Mouse (Mus musculus) testis, adult 2 months (tissue): Measurements from ENCODE around the gene Sorcs2. TPM values are rescaled to one million over a fixed set of nuclear protein-coding genes. Genes with fewer than 3 reads are reported as not detected.
A peak's percentile ranks its signal among the peaks of the same experiment; 100 is the strongest.
"Not testable (repeated sequence)": the region's sequence is repeated elsewhere in the genome, so short reads cannot be mapped to it uniquely, and the experiment has no call there.

Experiments used
- H3K27ac ChIP-seq: fragments of 200-500 bp; 2 replicates; pipeline ENCODE4 v1.5.1; 2012; ENCODE audit warnings: low read depth, low read length; ENCODE audit not compliant: control insufficient read depth, insufficient read depth
- H3K27me3 ChIP-seq: fragments of 200-500 bp; 2 replicates; pipeline ENCODE4 v1.6.1; 2012; ENCODE audit warnings: mild to moderate bottlenecking, low read length, moderate library complexity; ENCODE audit not compliant: control insufficient read depth, insufficient read depth
- H3K36me3 ChIP-seq: fragments of 200-500 bp; 2 replicates; pipeline ENCODE4 v1.6.1; 2012; ENCODE audit warnings: mild to moderate bottlenecking, low read length; ENCODE audit not compliant: control insufficient read depth, insufficient read depth
- H3K4me1 ChIP-seq: fragments of 200-500 bp; 2 replicates; pipeline ENCODE4 v1.6.1; 2012; ENCODE audit warnings: low read length; ENCODE audit not compliant: control insufficient read depth, insufficient read depth
- H3K4me3 ChIP-seq: fragments of 200-500 bp; 2 replicates; pipeline ENCODE4 v1.5.1; 2012; ENCODE audit warnings: low read depth, mild to moderate bottlenecking, low read length, moderate library complexity, mixed read lengths; ENCODE audit not compliant: control insufficient read depth
- CTCF ChIP-seq: fragments of 200-500 bp; IDR thresholded peaks from 2 replicates; pipeline ENCODE4 v1.5.1; 2012; ENCODE audit warnings: low read depth, mild to moderate bottlenecking, inconsistent platforms, low read length, moderate library complexity; ENCODE audit not compliant: control insufficient read depth, insufficient read depth, insufficient replicate concordance
- POLR2A ChIP-seq: fragments of 200-500 bp; IDR thresholded peaks from 2 replicates; pipeline ENCODE4 v1.6.1; 2012; ENCODE audit warnings: low read depth, mild to moderate bottlenecking, inconsistent platforms, low read length, moderate library complexity; ENCODE audit not compliant: control insufficient read depth
- polyA plus RNA-seq: library from polyadenylated mRNA; depleted of rRNA; stranded (reverse); fragments of >200 nt; gene quantifications from 2 replicates; pipeline ENCODE4 v1.2.3, GENCODE M21; 2012

The Sorcs2 gene
- polyA plus RNA-seq, 1 experiment, result 13.8 TPM

GRCm38 (mm10) chr5:36252746-36253504 is 145.0 kb downstream of the Sorcs2 start:
- no peak for TF ChIP-seq POLR2A
- Histone ChIP-seq H3K27me3 (no peaks in the 10 kb centered on the region), H3K27ac (no peak overlapping the region), H3K36me3 (no peaks in the 10 kb centered on the region), H3K4me3 (no peak overlapping the region), H3K4me1 (peaks cover 2% of the 10 kb centered on the region; the same call in 1 of the 2 replicates)

DNA sequence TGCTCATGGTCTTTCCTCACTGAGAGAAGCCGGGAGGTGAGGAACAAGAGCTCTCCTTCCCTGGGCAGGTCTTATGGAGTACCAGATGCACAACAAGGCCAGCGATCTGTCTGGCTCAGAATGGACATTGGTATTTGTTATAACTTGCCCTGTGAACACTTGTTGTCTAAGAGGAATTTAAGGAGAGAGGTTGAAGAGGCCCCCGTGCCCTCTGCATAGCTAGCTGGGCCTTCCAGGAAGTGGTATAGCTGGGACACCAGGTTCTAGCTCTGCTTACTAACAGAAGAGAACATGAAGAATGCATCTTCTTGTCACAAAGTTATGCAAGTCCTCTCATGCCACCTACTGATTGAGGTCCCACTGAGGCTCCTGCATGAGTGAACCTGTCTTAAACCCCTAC is 149.9 kb downstream of the Sorcs2 start:
- H3K27ac ChIP-seq, result no peak overlapping the region
- H3K4me3 ChIP-seq, result no peak overlapping the region
- H3K27me3 ChIP-seq, result no peaks in the 10 kb centered on the region
- H3K4me1 ChIP-seq, result peaks cover 2% of the 10 kb centered on the region
- TF ChIP-seq CTCF, result no peak
- TF ChIP-seq POLR2A, result no peak
- H3K36me3 ChIP-seq, result no peaks in the 10 kb centered on the region

- not testable (repeated sequence) for H3K4me1 ChIP-seq, H3K27me3 ChIP-seq, H3K27ac ChIP-seq, H3K36me3 ChIP-seq, H3K4me3 ChIP-seq
Measured at GRCm38 (mm10) chr5:36237526-36237925, 160.4 kb downstream of the Sorcs2 start.

DNA sequence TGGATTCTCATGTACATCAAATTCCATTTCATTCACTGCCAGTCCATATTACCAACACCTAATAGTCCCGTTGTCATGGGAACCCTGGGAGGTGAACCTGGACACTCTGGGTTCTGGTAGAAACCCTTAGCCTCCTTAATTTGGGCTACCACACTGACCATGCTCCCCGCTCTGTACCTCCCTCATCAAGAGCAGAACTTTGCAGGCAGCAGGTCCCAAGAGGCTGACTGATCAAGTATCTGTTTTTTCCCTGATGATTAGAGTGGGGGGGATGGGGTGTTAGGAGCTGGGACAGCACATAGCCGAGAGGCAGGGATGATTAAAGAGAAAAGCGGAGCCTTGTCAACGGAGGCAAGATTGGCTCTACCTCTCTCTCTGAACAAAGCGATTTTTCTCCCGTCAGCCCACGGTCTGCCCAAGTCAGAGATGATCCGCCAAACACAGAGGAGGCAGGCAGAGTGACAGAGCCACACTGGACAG is 167.6 kb downstream of the Sorcs2 start:
- no peaks in the 10 kb centered on the region for H3K27me3 ChIP-seq
- no peaks in the 10 kb centered on the region for H3K36me3 ChIP-seq
- H3K4me3 ChIP-seq, result no peak overlapping the region
- no peak overlapping the region for H3K27ac ChIP-seq
- TF ChIP-seq CTCF (no peak), POLR2A (no peak)
- H3K4me1 ChIP-seq, result no peaks in the 10 kb centered on the region

- no peaks in the 10 kb centered on the region for H3K4me1 ChIP-seq
- TF ChIP-seq POLR2A (no peak), CTCF (no peak)
- H3K4me3 ChIP-seq, result no peak overlapping the region
- no peaks in the 10 kb centered on the region for H3K27me3 ChIP-seq
- no peak overlapping the region for H3K27ac ChIP-seq
- H3K36me3 ChIP-seq, result no peaks in the 10 kb centered on the region
Measured at GRCm38 (mm10) chr5:36228405-36229370, 169.3 kb downstream of the Sorcs2 start.

DNA sequence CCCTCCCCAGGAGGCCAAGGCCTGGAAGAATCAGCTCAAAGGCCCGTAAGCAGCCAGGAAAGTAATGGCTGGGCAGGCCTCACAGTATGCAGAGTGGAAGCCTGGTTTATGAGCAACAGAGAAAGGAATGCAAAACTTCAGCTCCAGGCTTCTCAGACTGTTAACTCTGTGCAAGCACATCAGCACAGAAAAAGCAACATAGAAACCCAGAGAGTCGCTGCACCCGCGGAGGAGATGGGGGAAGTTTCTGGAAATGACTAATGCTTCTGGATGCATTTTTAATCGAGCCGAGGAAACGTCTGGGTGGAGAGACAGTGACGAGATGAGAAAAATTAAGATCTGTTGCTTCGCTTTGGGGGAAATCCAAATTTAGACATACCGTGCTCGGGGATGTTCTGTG is 171.6 kb downstream of the Sorcs2 start:
- Histone ChIP-seq H3K27me3 (no peaks in the 10 kb centered on the region), H3K4me3 (no peak overlapping the region), H3K36me3 (no peaks in the 10 kb centered on the region), H3K27ac (0 out of 2 replicates have a peak overlapping the region, but pooled peaks have one; percentile 30), H3K4me1 (no peaks in the 10 kb centered on the region)
- no peak for TF ChIP-seq POLR2A
- TF ChIP-seq CTCF, result no peak

DNA sequence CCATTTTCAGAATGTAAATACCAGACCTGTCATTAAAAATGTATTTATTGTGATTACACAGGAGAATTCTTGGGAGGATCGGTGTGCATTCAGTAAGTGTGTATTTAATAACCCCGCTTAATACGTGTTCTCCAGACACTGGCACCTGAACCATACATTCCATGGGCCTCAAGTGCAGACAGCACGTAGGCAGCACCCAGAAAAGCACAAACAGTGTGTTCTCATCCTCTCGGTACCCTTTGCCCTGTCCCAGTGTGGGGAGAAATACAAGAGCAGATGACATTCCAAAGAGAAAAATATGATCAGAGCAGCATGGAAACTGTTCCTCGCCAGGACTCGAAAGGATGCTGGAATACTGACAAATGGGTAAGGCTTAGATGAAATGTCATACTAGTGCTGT is 172.1 kb downstream of the Sorcs2 start:
- Histone ChIP-seq H3K4me1 (no peaks in the 10 kb centered on the region), H3K36me3 (no peaks in the 10 kb centered on the region), H3K27ac (0 out of 2 replicates have a peak overlapping the region, but pooled peaks have one; percentile 30), H3K27me3 (no peaks in the 10 kb centered on the region), H3K4me3 (no peak overlapping the region)
- TF ChIP-seq POLR2A, result no peak
- no peak for TF ChIP-seq CTCF
